Mouse (Mus musculus): ENCODE results near the gene Mettl21e. TPM values are rescaled to one million over a fixed set of nuclear protein-coding genes. Genes with fewer than 3 reads are reported as not detected.
"Not testable (repeated sequence)": the region's sequence is repeated elsewhere in the genome, so short reads cannot be mapped to it uniquely, and the experiment has no call there.

Gene Mettl21e
- polyA plus RNA-seq (2015; fragmentation: Nextera tagmentation; extraction: Ambion mirVana), result 0.06 TPM in 1 of 2 replicates, not detected in the other

DNA sequence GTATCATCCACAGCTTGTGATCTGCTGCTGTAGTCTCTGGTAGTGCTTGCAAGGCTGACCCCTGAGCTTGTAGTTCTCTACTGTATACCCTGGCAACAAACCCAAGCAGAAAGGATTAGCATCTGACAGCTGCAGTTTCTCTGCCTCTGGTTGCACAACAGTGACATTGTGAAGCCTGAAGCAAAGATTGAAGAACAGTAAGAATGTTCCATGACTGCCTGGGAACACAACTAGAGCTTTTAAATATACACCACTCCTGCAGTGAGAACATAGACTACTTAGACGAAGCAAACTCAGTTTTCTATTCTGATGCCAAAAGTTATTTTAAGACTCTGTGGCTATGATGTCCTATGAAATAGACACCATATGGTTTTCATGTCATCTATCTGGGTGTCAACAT, at the start of gene Mettl21e:
Mettl21e (minus strand) TSS at position 86 of the 400 bp plus-strand sequence.
- H3K9ac ChIP-seq (replicated peaks), result no peak within 1 kb of the TSS
- ATAC-seq (ENCODE audit: low FRiP score), result no peak
- no peaks in the 10 kb centered on the region for H3K4me1 ChIP-seq
- no peaks in the 10 kb centered on the region for H3K9me3 ChIP-seq (replicated peaks)
- H3K36me3 ChIP-seq, result no peaks in the 10 kb centered on the region
- H3K4me2 ChIP-seq, result no peak within 1 kb of the TSS
- WGBS, result 83% methylated on average over 1 of the region's 1 CpGs
- H3K27me3 ChIP-seq (replicated peaks), result no peaks in the 10 kb centered on the region
- H3K4me3 ChIP-seq (replicated peaks), result no peak within 1 kb of the TSS
- no peak within 1 kb of the TSS for H3K27ac ChIP-seq (replicated peaks)

DNA sequence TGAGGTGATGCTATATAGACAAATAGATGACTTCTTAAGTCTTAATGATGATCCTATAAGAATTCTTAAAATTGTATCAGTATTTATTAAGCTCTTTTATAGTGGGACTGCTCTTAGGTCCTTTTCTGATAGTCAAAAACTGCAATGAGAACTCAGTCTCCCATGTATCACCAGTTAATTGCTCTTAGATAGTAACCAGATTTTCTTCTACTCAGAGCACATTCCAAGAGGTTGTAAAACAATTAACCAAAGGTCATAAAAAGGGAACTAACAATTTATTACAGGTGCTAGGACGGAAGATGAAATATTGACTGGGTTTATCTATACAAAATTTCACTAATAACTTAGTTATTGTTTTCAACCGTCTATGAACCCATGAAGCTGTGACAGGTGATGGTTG, 21.7 kb upstream of the Mettl21e start:
- not testable (repeated sequence) for ATAC-seq (ENCODE audit: low FRiP score); H3K36me3 ChIP-seq; H3K27ac ChIP-seq (replicated peaks); H3K4me1 ChIP-seq; H3K4me3 ChIP-seq (replicated peaks); H3K9me3 ChIP-seq (replicated peaks); H3K27me3 ChIP-seq (replicated peaks); H3K9ac ChIP-seq (replicated peaks); H3K4me2 ChIP-seq
- WGBS, result 62% methylated on average over 2 of the region's 2 CpGs

DNA sequence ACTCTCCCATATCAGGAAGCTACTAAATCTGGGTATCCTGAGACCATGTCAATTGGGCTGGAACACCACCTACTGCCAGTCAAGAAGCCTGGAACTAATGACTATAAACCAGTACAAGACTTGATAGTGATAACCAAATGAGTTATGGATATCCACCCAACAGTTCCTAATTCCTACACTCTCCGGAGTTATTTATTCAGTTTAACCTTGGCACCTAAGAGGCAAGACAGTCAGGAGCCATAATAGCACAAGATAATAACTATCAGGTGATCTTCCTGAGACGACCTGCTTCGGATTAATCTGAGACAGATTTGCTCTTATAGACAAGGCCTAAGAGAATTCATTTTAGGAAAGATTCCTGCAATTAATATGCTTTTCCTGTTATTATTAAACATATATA, 21.2 kb upstream of the Mettl21e start:
- Histone ChIP-seq H3K9ac (replicated peaks) (no peak overlapping the region), H3K27ac (replicated peaks) (no peak overlapping the region), H3K27me3 (replicated peaks) (no peaks in the 10 kb centered on the region), H3K4me3 (replicated peaks) (no peak overlapping the region), H3K36me3 (no peaks in the 10 kb centered on the region), H3K4me1 (no peaks in the 10 kb centered on the region), H3K9me3 (replicated peaks) (no peaks in the 10 kb centered on the region), H3K4me2 (no peak overlapping the region)
- WGBS, result 93% methylated on average over 3 of the region's 3 CpGs
- no peak for ATAC-seq (ENCODE audit: low FRiP score)

DNA sequence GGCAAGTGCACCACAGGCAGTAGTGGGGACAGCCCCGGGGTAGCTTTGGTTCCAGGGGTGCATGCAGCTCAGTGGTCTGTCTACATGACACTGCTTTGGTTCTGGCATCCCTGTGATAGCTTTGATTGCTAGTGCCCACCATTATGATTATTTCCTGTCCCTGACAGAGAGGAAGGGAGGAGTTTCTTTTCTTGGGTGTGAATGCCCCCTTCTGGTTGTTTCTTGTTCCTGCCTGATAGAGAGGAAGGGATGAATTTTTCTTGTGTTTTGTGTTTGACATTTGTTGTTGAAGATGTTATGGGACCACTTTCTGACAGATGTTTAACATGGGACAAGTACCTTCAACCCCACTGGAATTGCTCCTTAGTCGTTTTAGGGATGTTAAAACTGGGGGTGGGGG, 18.5 kb upstream of the Mettl21e start:
- WGBS, result 83% methylated on average over 2 of the region's 2 CpGs
- Histone ChIP-seq H3K27me3 (replicated peaks) (no peaks in the 10 kb centered on the region), H3K9me3 (replicated peaks) (no peaks in the 10 kb centered on the region), H3K4me3 (replicated peaks) (no peak overlapping the region), H3K27ac (replicated peaks) (no peak overlapping the region), H3K4me1 (no peaks in the 10 kb centered on the region), H3K36me3 (no peaks in the 10 kb centered on the region), H3K9ac (replicated peaks) (no peak overlapping the region), H3K4me2 (no peak overlapping the region)
- ATAC-seq (ENCODE audit: low FRiP score), result no peak

DNA sequence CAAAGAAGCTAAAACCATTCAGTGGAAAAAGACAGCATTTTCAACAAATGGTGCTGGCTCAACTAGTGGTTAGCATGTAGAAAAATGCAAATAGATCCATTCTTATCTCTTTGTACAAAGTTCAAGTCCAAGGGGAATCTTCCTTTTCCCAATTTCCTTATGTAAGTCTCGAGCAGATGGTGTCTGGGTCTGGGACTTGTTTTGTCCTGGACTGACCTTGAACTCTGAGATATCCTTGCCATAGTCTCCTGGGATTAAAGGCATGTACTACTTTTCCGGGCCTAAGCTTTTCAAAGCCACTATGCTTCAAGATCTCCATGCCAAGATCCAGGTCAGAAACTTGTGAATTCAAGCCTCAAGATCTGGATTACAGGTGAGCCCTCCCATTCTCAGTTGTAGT, 16.6 kb upstream of the Mettl21e start:
- Histone ChIP-seq H3K4me3 (replicated peaks) (no peak overlapping the region), H3K9me3 (replicated peaks) (no peaks in the 10 kb centered on the region), H3K36me3 (no peaks in the 10 kb centered on the region), H3K4me1 (no peaks in the 10 kb centered on the region), H3K9ac (replicated peaks) (no peak overlapping the region), H3K4me2 (no peak overlapping the region), H3K27ac (replicated peaks) (no peak overlapping the region), H3K27me3 (replicated peaks) (no peaks in the 10 kb centered on the region)
- WGBS, result 81% methylated on average over 2 of the region's 2 CpGs
- no peak for ATAC-seq (ENCODE audit: low FRiP score)

DNA sequence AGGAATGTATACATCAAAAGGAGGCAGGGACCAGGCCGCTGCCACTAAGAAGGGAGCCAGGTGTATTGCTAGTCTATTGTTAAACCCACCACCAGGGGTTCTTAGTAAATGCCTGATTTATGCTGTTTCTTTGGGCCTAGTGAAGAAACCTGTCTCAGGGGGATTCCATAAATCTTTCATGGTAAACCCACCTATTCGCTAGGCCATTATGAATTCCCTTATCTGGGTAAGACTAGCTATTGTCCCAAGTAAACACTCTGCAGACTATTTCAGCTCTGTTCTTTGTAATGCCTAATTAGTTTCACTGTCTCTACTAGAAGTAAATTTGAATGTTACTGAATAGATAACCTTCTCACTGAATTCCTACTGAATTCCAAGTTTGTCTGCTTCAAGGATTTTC, 15.8 kb upstream of the Mettl21e start:
- H3K4me3 ChIP-seq (replicated peaks), result not testable (repeated sequence)

DNA sequence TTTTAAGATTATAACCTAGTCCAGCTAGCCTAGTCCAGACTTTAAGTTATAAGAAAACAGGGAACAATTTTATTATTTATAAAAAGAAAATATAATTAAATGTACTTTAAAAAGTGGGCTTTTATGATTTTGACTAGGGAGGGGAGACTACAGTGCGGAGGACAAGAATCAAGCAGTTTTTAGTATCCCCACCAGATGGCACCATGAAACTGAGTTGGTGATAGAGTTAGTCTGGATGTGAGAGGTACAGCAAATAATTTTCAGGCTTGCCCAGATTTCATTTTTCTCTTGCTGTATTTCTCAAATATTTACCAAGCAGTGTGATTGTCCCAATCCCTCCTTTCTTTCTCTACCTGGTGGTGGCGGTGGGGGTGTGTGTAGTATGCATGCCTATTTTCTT, 10.3 kb upstream of the Mettl21e start:
- no peaks in the 10 kb centered on the region for H3K27me3 ChIP-seq (replicated peaks)
- WGBS, result 65% methylated on average over 2 of the region's 2 CpGs
- no peak overlapping the region for H3K4me2 ChIP-seq
- peak; percentile 89 for ATAC-seq (ENCODE audit: low FRiP score)
- H3K4me3 ChIP-seq (replicated peaks), result no peak overlapping the region
- H3K4me1 ChIP-seq, result no peaks in the 10 kb centered on the region
- no peak overlapping the region for H3K27ac ChIP-seq (replicated peaks)
- no peaks in the 10 kb centered on the region for H3K36me3 ChIP-seq
- H3K9ac ChIP-seq (replicated peaks), result no peak overlapping the region
- no peaks in the 10 kb centered on the region for H3K9me3 ChIP-seq (replicated peaks)

More for the DNA sequence above, 15.8 kb upstream of the Mettl21e start:
- not testable (repeated sequence) for H3K4me2 ChIP-seq; H3K27ac ChIP-seq (replicated peaks); H3K27me3 ChIP-seq (replicated peaks); ATAC-seq (ENCODE audit: low FRiP score); H3K36me3 ChIP-seq; H3K9me3 ChIP-seq (replicated peaks); H3K4me1 ChIP-seq; H3K9ac ChIP-seq (replicated peaks)
- WGBS, result 72% methylated on average over 2 of the region's 2 CpGs

DNA sequence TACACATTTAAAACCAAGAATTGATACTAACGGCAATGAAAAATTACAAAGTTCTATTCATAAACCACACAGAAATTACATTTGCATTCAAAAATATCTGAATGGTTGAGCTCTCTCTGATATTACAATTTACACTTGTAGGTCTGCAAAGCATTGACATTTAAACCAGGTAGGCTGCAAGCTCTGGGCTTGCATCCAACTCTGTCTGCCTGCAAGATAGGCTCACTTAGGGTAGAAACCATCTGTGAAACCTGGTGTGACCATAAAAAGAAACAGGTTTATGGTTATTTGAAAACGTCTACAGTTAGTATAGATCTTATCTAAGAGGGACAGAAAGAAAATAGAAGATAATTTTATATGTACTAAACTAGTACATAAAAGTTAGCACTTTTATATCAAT, 1.6 kb downstream of the Mettl21e start:
- Histone ChIP-seq H3K4me2 (no peak overlapping the region), H3K9me3 (replicated peaks) (no peaks in the 10 kb centered on the region), H3K4me3 (replicated peaks) (no peak overlapping the region), H3K36me3 (no peaks in the 10 kb centered on the region), H3K27ac (replicated peaks) (no peak overlapping the region), H3K27me3 (replicated peaks) (no peaks in the 10 kb centered on the region), H3K4me1 (no peaks in the 10 kb centered on the region), H3K9ac (replicated peaks) (no peak overlapping the region)
- ATAC-seq (ENCODE audit: low FRiP score), result no peak
- WGBS, result 79% methylated on average over 2 of the region's 2 CpGs

DNA sequence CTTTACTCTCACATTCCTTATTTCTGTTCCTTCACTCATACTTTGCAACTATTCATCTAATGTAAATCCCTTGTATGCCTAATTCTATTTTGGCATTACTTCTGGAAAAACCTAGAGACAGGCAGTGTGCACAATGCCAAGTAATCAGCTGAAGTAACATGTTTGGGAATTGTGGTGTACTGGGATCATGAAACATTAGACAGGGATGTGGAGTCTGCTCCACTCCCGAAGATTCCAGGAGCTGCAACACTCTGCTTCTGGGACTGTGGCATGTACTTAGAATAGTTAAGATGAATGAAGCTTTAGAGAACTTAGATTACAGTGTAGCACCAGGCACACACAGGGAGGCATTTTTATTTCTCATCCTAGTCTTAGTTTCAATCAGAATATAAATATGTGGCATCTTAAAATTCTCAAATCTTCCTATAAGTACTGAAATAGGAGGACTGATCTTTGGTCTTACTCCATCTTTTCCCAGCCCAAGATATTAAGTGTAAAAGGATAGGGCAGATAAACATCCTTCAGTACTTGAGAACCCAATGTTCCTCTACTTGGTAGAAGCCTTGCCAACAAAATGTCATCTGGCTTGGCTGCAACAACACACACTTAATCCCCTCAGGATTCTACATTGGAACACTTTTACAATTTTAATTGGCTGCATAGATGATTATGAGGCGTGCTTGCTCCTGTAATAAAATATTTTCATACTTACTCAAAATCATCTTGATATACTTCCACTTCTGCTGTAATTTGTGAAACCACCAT, 2.2 kb downstream of the Mettl21e start:
- Histone ChIP-seq H3K36me3 (no peaks in the 10 kb centered on the region), H3K27me3 (replicated peaks) (no peaks in the 10 kb centered on the region), H3K27ac (replicated peaks) (no peak overlapping the region), H3K4me1 (no peaks in the 10 kb centered on the region), H3K4me3 (replicated peaks) (no peak overlapping the region), H3K4me2 (no peak overlapping the region), H3K9me3 (replicated peaks) (no peaks in the 10 kb centered on the region), H3K9ac (replicated peaks) (no peak overlapping the region)
- no peak for ATAC-seq (ENCODE audit: low FRiP score)
- WGBS, result 82% methylated on average over 2 of the region's 2 CpGs

DNA sequence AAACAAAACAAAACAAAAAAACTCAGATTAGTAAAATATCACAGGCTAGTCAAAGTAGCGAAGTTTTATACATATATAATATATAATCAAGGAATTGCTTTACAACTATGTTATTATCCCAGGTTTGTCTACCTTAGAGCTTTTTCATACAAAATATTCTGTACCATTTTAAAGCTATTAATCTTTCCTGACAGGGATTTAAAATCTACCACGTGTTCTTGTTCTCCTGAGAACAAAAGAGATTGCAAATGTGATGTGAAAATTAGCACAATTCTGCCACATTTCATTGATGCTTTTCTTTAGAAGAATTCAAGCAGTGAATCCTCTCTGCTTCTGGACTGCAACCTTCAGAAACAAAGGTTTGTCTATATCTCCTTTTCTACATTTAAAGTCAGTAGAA, 4.3 kb downstream of the Mettl21e start:
- Histone ChIP-seq H3K27ac (replicated peaks) (no peak overlapping the region), H3K4me3 (replicated peaks) (no peak overlapping the region), H3K27me3 (replicated peaks) (no peaks in the 10 kb centered on the region), H3K9me3 (replicated peaks) (no peaks in the 10 kb centered on the region), H3K4me1 (no peaks in the 10 kb centered on the region), H3K9ac (replicated peaks) (no peak overlapping the region), H3K4me2 (no peak overlapping the region), H3K36me3 (no peaks in the 10 kb centered on the region)
- WGBS, result 52% methylated on average over 2 of the region's 2 CpGs
- ATAC-seq (ENCODE audit: low FRiP score), result no peak

DNA sequence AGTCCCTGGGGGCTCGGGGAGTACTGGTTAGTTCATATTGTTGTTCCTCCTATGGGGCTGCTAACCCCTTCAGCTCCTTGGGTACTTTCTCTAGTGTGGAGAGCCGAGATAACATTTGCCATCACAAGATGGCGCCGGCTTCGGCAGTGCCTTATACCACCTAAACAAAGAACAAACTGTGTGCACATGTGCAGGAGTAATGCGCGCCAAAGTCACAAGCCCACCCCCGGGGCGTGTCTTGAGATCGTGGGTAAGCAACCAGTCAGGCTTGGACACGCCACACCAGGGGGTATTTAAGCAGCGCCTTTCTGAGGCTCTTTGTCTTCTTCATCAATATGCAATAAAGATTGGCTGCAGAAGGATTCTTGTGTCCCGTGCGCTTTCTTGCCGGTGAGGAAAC, 15.9 kb downstream of the Mettl21e start:
- no peak overlapping the region for H3K4me2 ChIP-seq
- H3K9ac ChIP-seq (replicated peaks), result no peak overlapping the region
- no peak overlapping the region for H3K27ac ChIP-seq (replicated peaks)
- peaks cover 6% of the 10 kb centered on the region; the same call in 1 of the 2 replicates for H3K4me1 ChIP-seq
- H3K4me3 ChIP-seq (replicated peaks), result no peak overlapping the region
- ATAC-seq (ENCODE audit: low FRiP score), result no peak
- H3K27me3 ChIP-seq (replicated peaks), result no peaks in the 10 kb centered on the region
- 90% methylated on average over 15 of the region's 15 CpGs for WGBS
- no peaks in the 10 kb centered on the region for H3K36me3 ChIP-seq
- H3K9me3 ChIP-seq (replicated peaks), result no peaks in the 10 kb centered on the region

DNA sequence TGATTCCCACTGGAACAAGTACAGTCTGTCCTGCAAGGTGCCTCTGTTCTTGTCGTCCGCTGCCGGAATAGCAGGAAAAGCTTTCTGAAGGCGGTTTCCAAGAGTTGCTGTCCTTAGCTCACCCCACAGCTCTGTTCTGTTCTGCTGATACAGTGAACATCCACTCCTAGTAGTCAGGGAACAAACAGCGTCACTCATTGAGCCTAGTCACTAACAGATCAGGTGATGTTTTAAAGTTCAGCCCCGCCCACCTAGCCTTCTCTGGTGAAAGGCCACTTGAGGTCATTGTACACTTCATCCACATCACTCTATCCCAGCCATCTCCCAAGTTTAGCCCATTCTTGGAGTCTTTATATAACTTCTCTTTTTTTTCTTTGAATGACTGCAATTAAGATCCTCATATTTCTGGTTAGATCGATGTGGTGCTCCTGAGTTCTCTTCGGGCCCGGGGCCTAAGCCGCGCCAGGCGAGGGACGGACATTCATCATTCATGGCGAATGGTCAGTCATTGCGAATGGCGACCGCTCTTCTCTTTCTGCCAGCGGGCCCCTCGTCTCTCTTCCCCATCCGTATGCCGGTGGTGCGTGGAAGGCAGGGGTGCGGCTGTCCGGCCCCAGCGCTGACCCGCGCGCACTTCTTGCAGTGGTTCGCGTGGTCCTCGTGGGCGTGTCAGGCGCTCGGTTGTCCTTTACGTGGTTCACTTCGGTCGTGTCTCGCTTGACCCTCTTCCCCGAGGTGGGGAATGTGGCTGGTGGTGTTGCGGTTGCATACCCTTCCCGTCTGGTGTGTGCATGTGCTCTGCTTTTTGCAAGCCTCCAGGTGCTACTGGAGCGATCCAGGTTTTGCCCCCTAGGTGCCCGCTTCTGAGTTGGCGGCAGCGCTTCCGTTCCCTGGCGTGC, 20.2 kb downstream of the Mettl21e start:
- ATAC-seq (ENCODE audit: low FRiP score), result peak; percentile 77
- H3K4me3 ChIP-seq (replicated peaks), result peak overlapping the region; percentile 44
- H3K27ac ChIP-seq (replicated peaks), result no peak overlapping the region
- no peaks in the 10 kb centered on the region for H3K36me3 ChIP-seq
- H3K4me2 ChIP-seq, result peak overlapping the region; percentile 72
- peak overlapping the region; percentile 30 for H3K9ac ChIP-seq (replicated peaks)
- H3K9me3 ChIP-seq (replicated peaks), result no peaks in the 10 kb centered on the region
- 12% methylated on average over 47 of the region's 47 CpGs for WGBS
- no peaks in the 10 kb centered on the region for H3K27me3 ChIP-seq (replicated peaks)
- H3K4me1 ChIP-seq, result peaks cover 6% of the 10 kb centered on the region; the same call in 1 of the 2 replicates
